Mouse (Mus musculus): ENCODE measurements at regions not wholly inside any gene's neighbourhood (a gene's known extent, or its start where the extent isn't known, plus 50 kb on each side); places are given as distances from the start of the nearest gene placed in this dataset.

GRCm38 (mm10) chr5:28955036-28955435 lies 240.8 kb upstream of the Rnf32 start:
- H3K9ac ChIP-seq (ENCODE audit: low read length), result no peak overlapping the region
- ATAC-seq (ENCODE audit: insufficient read depth, low FRiP score, low TSS enrichment), result no peak
- H3K36me3 ChIP-seq (ENCODE audit: control insufficient read depth, insufficient read depth, low read length), result no peaks in the 10 kb centered on the region
- H3K27ac ChIP-seq (ENCODE audit: low read depth, low read length), result no peak overlapping the region
- peak; percentile 35 for DNase-seq (ENCODE audit: low spot score)
- no peak overlapping the region for H3K4me3 ChIP-seq (ENCODE audit: low read depth, low read length)
- no peaks in the 10 kb centered on the region for H3K27me3 ChIP-seq (ENCODE audit: control insufficient read depth, insufficient read depth, low read length)
- H3K4me2 ChIP-seq (ENCODE audit: low read depth), result no peak overlapping the region
- no peaks in the 10 kb centered on the region for H3K4me1 ChIP-seq (ENCODE audit: control insufficient read depth, insufficient read depth, low read length)
- H3K9me3 ChIP-seq (ENCODE audit: control insufficient read depth, low read length), result no peaks in the 10 kb centered on the region

- no peak overlapping the region for H3K4me3 ChIP-seq (ENCODE audit: low read depth, low read length)
- H3K27ac ChIP-seq (ENCODE audit: low read depth, low read length), result no peak overlapping the region
- H3K4me1 ChIP-seq (ENCODE audit: control insufficient read depth, insufficient read depth, low read length), result no peaks in the 10 kb centered on the region
- no peak for ATAC-seq (ENCODE audit: insufficient read depth, low FRiP score, low TSS enrichment)
- no peak overlapping the region for H3K9ac ChIP-seq (ENCODE audit: low read length)
- no peaks in the 10 kb centered on the region for H3K9me3 ChIP-seq (ENCODE audit: control insufficient read depth, low read length)
- H3K36me3 ChIP-seq (ENCODE audit: control insufficient read depth, insufficient read depth, low read length), result no peaks in the 10 kb centered on the region
- no peaks in the 10 kb centered on the region for H3K27me3 ChIP-seq (ENCODE audit: control insufficient read depth, insufficient read depth, low read length)
- no peak for DNase-seq (ENCODE audit: low spot score)
- H3K4me2 ChIP-seq (ENCODE audit: low read depth), result no peak overlapping the region
- WGBS, result 80% methylated on average over 4 of the region's 4 CpGs
These were observed 248.3 kb upstream of the Rnf32 start for GRCm38 (mm10) chr5:28947465-28947864.

GRCm38 (mm10) chr5:28943571-28944316 lies 252.0 kb upstream of the Rnf32 start:
- no peak for DNase-seq (ENCODE audit: low spot score)
- H3K36me3 ChIP-seq (ENCODE audit: control insufficient read depth, insufficient read depth, low read length), result no peaks in the 10 kb centered on the region
- H3K9me3 ChIP-seq (ENCODE audit: control insufficient read depth, low read length), result no peaks in the 10 kb centered on the region
- WGBS, result 35% methylated on average over 13 of the region's 13 CpGs
- H3K4me3 ChIP-seq (ENCODE audit: low read depth, low read length), result no peak overlapping the region
- no peak overlapping the region for H3K27ac ChIP-seq (ENCODE audit: low read depth, low read length)
- no peaks in the 10 kb centered on the region for H3K4me1 ChIP-seq (ENCODE audit: control insufficient read depth, insufficient read depth, low read length)
- no peak overlapping the region for H3K9ac ChIP-seq (ENCODE audit: low read length)
- no peak for ATAC-seq (ENCODE audit: insufficient read depth, low FRiP score, low TSS enrichment)
- H3K4me2 ChIP-seq (ENCODE audit: low read depth), result no peak overlapping the region
- H3K27me3 ChIP-seq (ENCODE audit: control insufficient read depth, insufficient read depth, low read length), result no peaks in the 10 kb centered on the region

GRCm38 (mm10) chr5:28940972-28941371 lies 254.8 kb upstream of the Rnf32 start:
- H3K9ac ChIP-seq (ENCODE audit: low read length), result no peak overlapping the region
- no peak for DNase-seq (ENCODE audit: low spot score)
- H3K36me3 ChIP-seq (ENCODE audit: control insufficient read depth, insufficient read depth, low read length), result no peaks in the 10 kb centered on the region
- no peak overlapping the region for H3K27ac ChIP-seq (ENCODE audit: low read depth, low read length)
- H3K4me3 ChIP-seq (ENCODE audit: low read depth, low read length), result no peak overlapping the region
- H3K9me3 ChIP-seq (ENCODE audit: control insufficient read depth, low read length), result no peaks in the 10 kb centered on the region
- no peaks in the 10 kb centered on the region for H3K27me3 ChIP-seq (ENCODE audit: control insufficient read depth, insufficient read depth, low read length)
- 86% methylated on average over 5 of the region's 5 CpGs for WGBS
- ATAC-seq (ENCODE audit: insufficient read depth, low FRiP score, low TSS enrichment), result no peak
- H3K4me1 ChIP-seq (ENCODE audit: control insufficient read depth, insufficient read depth, low read length), result no peaks in the 10 kb centered on the region
- no peak overlapping the region for H3K4me2 ChIP-seq (ENCODE audit: low read depth)

- Histone ChIP-seq H3K4me1 (ENCODE audit: control insufficient read depth, insufficient read depth, low read length) (no peaks in the 10 kb centered on the region), H3K36me3 (ENCODE audit: control insufficient read depth, insufficient read depth, low read length) (no peaks in the 10 kb centered on the region), H3K9ac (ENCODE audit: low read length) (no peak overlapping the region), H3K27ac (ENCODE audit: low read depth, low read length) (no peak overlapping the region), H3K4me3 (ENCODE audit: low read depth, low read length) (no peak overlapping the region), H3K4me2 (ENCODE audit: low read depth) (no peak overlapping the region), H3K27me3 (ENCODE audit: control insufficient read depth, insufficient read depth, low read length) (no peaks in the 10 kb centered on the region), H3K9me3 (ENCODE audit: control insufficient read depth, low read length) (no peaks in the 10 kb centered on the region)
- ATAC-seq (ENCODE audit: insufficient read depth, low FRiP score, low TSS enrichment) (no peak), DNase-seq (ENCODE audit: low spot score) (no peak)
- WGBS, result 94% methylated on average over 4 of the region's 4 CpGs
These were observed 276.3 kb upstream of the Rnf32 start for GRCm38 (mm10) chr5:28919296-28920063.

- DNase-seq (ENCODE audit: low spot score) (no peak), ATAC-seq (ENCODE audit: insufficient read depth, low FRiP score, low TSS enrichment) (no peak)
- no peaks in the 10 kb centered on the region for H3K36me3 ChIP-seq (ENCODE audit: control insufficient read depth, insufficient read depth, low read length)
- H3K9me3 ChIP-seq (ENCODE audit: control insufficient read depth, low read length), result no peaks in the 10 kb centered on the region
- no peak overlapping the region for H3K27ac ChIP-seq (ENCODE audit: low read depth, low read length)
- no peak overlapping the region for H3K4me2 ChIP-seq (ENCODE audit: low read depth)
- no peaks in the 10 kb centered on the region for H3K4me1 ChIP-seq (ENCODE audit: control insufficient read depth, insufficient read depth, low read length)
- 63% methylated on average over 4 of the region's 4 CpGs for WGBS
- no peak overlapping the region for H3K9ac ChIP-seq (ENCODE audit: low read length)
- H3K27me3 ChIP-seq (ENCODE audit: control insufficient read depth, insufficient read depth, low read length), result no peaks in the 10 kb centered on the region
- no peak overlapping the region for H3K4me3 ChIP-seq (ENCODE audit: low read depth, low read length)
These were observed 291.3 kb upstream of the Rnf32 start for GRCm38 (mm10) chr5:28904500-28904899.

- Histone ChIP-seq H3K4me2 (ENCODE audit: low read depth) (no peak overlapping the region), H3K9me3 (ENCODE audit: control insufficient read depth, low read length) (no peaks in the 10 kb centered on the region), H3K4me3 (ENCODE audit: low read depth, low read length) (no peak overlapping the region), H3K27me3 (ENCODE audit: control insufficient read depth, insufficient read depth, low read length) (no peaks in the 10 kb centered on the region), H3K9ac (ENCODE audit: low read length) (no peak overlapping the region), H3K36me3 (ENCODE audit: control insufficient read depth, insufficient read depth, low read length) (no peaks in the 10 kb centered on the region), H3K27ac (ENCODE audit: low read depth, low read length) (no peak overlapping the region), H3K4me1 (ENCODE audit: control insufficient read depth, insufficient read depth, low read length) (no peaks in the 10 kb centered on the region)
- no peak for DNase-seq (ENCODE audit: low spot score)
- WGBS, result 37% methylated on average over 3 of the region's 3 CpGs
- ATAC-seq (ENCODE audit: insufficient read depth, low FRiP score, low TSS enrichment), result no peak
These were observed 291.9 kb upstream of the Rnf32 start for GRCm38 (mm10) chr5:28903805-28904320.

GRCm38 (mm10) chr5:28892703-28893249 lies 303.0 kb upstream of the Rnf32 start:
- Histone ChIP-seq H3K4me3 (ENCODE audit: low read depth, low read length) (no peak overlapping the region), H3K9me3 (ENCODE audit: control insufficient read depth, low read length) (no peaks in the 10 kb centered on the region), H3K4me1 (ENCODE audit: control insufficient read depth, insufficient read depth, low read length) (no peaks in the 10 kb centered on the region), H3K4me2 (ENCODE audit: low read depth) (no peak overlapping the region), H3K27me3 (ENCODE audit: control insufficient read depth, insufficient read depth, low read length) (no peaks in the 10 kb centered on the region), H3K36me3 (ENCODE audit: control insufficient read depth, insufficient read depth, low read length) (no peaks in the 10 kb centered on the region), H3K9ac (ENCODE audit: low read length) (no peak overlapping the region), H3K27ac (ENCODE audit: low read depth, low read length) (no peak overlapping the region)
- ATAC-seq (ENCODE audit: insufficient read depth, low FRiP score, low TSS enrichment) (peak; percentile 72), DNase-seq (ENCODE audit: low spot score) (no peak)
- WGBS, result 28% methylated on average over 10 of the region's 10 CpGs

Data from neural tube, embryonic 11.5 days (tissue).